Mouse (Mus musculus) cerebellum, adult 9-10 months (tissue): ENCODE measurements around the gene Tmem259.

Source experiments
- DNase-seq: peaks from one replicate; pipeline ENCODE4 v3.0.0; 2022

Gene Tmem259

GRCm38 (mm10) chr10:80015583-80015982 is 31.5 kb upstream of the Tmem259 start:
- no peak for DNase-seq

GRCm38 (mm10) chr10:80014484-80015290 is 30.6 kb upstream of the Tmem259 start:
- no peak for DNase-seq

GRCm38 (mm10) chr10:80013609-80014008 is 29.5 kb upstream of the Tmem259 start:
- no peak for DNase-seq

GRCm38 (mm10) chr10:80011740-80012139 is 27.6 kb upstream of the Tmem259 start:
- DNase-seq = no peak

- DNase-seq = no peak
Measured at GRCm38 (mm10) chr10:80004233-80004705, 20.1 kb upstream of the Tmem259 start.

- no peak for DNase-seq
Measured at GRCm38 (mm10) chr10:80003374-80004232, 19.5 kb upstream of the Tmem259 start.

GRCm38 (mm10) chr10:80002829-80003228 is 18.7 kb upstream of the Tmem259 start:
- no peak for DNase-seq

GRCm38 (mm10) chr10:80001945-80002344 is 17.8 kb upstream of the Tmem259 start:
- DNase-seq = no peak

- peak; percentile 86 for DNase-seq
Measured at GRCm38 (mm10) chr10:79997819-79998218, 13.7 kb upstream of the Tmem259 start.

- DNase-seq = peak; percentile 85
Measured at GRCm38 (mm10) chr10:79997034-79997760, 13.1 kb upstream of the Tmem259 start.

- peak; percentile 97 for DNase-seq
Measured at GRCm38 (mm10) chr10:79996272-79997033, 12.3 kb upstream of the Tmem259 start, which contains the start of gene Abca7. TSS of gene Abca7 (plus strand) at chr10:79996494.

- no peak for DNase-seq
Measured at GRCm38 (mm10) chr10:79995636-79996035, 11.5 kb upstream of the Tmem259 start.

GRCm38 (mm10) chr10:79994397-79995115 is 10.4 kb upstream of the Tmem259 start:
- no peak for DNase-seq

- DNase-seq = no peak
Measured at GRCm38 (mm10) chr10:79991548-79991947, 7.4 kb upstream of the Tmem259 start.

GRCm38 (mm10) chr10:79991099-79991498 is 7.0 kb upstream of the Tmem259 start:
- DNase-seq = no peak

- DNase-seq = no peak
Measured at GRCm38 (mm10) chr10:79989870-79990269, 5.7 kb upstream of the Tmem259 start.

- no peak for DNase-seq
Measured at GRCm38 (mm10) chr10:79989272-79989786, 5.2 kb upstream of the Tmem259 start.

GRCm38 (mm10) chr10:79988506-79989271 is 4.6 kb upstream of the Tmem259 start, which contains the start of gene Cnn2:
TSS of gene Cnn2 (plus strand) at chr10:79988584.
- no peak for DNase-seq

GRCm38 (mm10) chr10:79987771-79988505 is 3.8 kb upstream of the Tmem259 start:
- no peak for DNase-seq

- DNase-seq = peak; percentile 91
Measured at GRCm38 (mm10) chr10:79986963-79987362, 2.8 kb upstream of the Tmem259 start.
